In the genomic region with DNA sequence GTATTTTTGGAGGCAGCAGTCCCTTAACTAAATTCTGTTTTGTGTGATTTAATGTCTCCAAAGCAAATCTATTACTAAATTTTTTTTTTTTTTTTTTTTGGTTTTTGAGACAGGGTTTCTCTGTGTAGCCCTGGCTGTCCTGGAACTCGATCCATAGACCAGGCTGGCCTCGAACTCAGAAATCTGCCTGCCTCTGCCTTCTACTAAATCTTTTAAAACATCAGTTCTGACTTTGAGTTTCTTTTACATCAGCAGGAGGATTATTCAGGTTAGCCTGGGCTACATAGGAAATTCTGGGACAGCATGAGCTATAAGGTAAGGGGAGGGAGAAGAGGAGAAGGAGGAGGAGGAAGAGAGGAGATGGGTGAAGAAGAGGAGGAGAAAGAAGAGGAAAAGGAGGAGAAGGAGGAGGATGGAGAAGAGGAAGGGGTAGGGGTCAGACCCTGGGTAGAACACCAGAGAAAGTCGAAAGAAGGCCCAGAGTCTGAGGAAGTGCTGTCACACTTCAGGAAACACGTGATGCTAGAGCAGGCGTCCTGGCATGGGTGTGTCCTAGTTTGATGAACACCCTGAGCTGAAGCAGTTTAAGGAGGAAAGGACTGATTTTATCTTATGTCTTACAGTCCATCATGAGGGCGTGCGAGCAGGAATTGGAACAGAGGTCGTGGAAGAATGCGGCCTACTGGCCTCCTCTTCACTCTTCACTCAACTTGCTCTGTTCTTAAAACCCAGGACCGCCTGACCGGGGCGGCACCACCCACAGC, we compare ENCODE assay signal across 9 mouse cellular contexts. TPM values are rescaled to one million over a fixed set of nuclear protein-coding genes. Genes with fewer than 3 reads are reported as not detected.
DNase-seq lines count a peak whose midpoint lies in the region; ATAC-seq and TF ChIP-seq lines count a peak whose summit lies in the region.
"Had no signal": no experiment of that assay in that cellular context is flagged by ENCODE, and none has a peak within 500 bp of the region (broad histone marks: within the 10 kb centered on the region; RNA-seq: fewer than 3 reads in every experiment).

No protein-coding gene starts in this region.

- H3K4me2 ChIP-seq in kidney, postnatal 0 days (ENCODE audit: low read length), result no peak overlapping the region
- H3K4me2 ChIP-seq in liver, embryonic 15.5 days, result peak overlapping the region; percentile 49

- DNase-seq in kidney, postnatal 0 days (ENCODE audit: low spot score), result peak; percentile 10
- DNase-seq in kidney, adult 2 months, result no peak
- DNase-seq in ZHBTc4 (ENCODE audit: low read depth, low spot score), result peak; percentile 55
- peak; percentile 43 for DNase-seq in thymus, adult 2 months
- no peak for DNase-seq in adrenal gland, postnatal 25 days
- no peak for DNase-seq in left cerebral cortex, postnatal 36 days (ENCODE audit: low spot score in 2 of 2)
- no peak for DNase-seq in frontal cortex, postnatal 14 days (ENCODE audit: low spot score in 2 of 2)
- DNase-seq: gastrocnemius, postnatal 36 days had no signal

- H3K9me3 ChIP-seq in kidney, postnatal 0 days (replicated peaks; ENCODE audit: low read length), result no peaks in the 10 kb centered on the region
- H3K9me3 ChIP-seq in liver, embryonic 15.5 days (replicated peaks), result no peaks in the 10 kb centered on the region

- intact Hi-C loops in left cerebral cortex, postnatal 36 days (cut with DNase I), result no loop called here

- no peak overlapping the region for H3K27ac ChIP-seq in kidney, postnatal 0 days
- no peak overlapping the region for H3K27ac ChIP-seq in kidney, adult 2 months (ENCODE audit: insufficient read depth, low read depth, low read length)
- peak overlapping the region; percentile 74 for H3K27ac ChIP-seq in liver, embryonic 15.5 days (replicated peaks)
- peak overlapping the region; percentile 58 for H3K27ac ChIP-seq in thymus, adult 2 months (ENCODE audit: control insufficient read depth, insufficient read depth, low read length)

- H3K4me3 ChIP-seq in kidney, postnatal 0 days (replicated peaks; ENCODE audit: low read depth, low read length), result no peak overlapping the region
- no peak overlapping the region for H3K4me3 ChIP-seq in kidney, adult 2 months (ENCODE audit: insufficient read depth, low read depth, low read length)
- H3K4me3 ChIP-seq in liver, embryonic 15.5 days (replicated peaks), result no peak overlapping the region
- H3K4me3 ChIP-seq in thymus, adult 2 months (ENCODE audit: control insufficient read depth, insufficient read depth, low read length), result no peak overlapping the region

- H3K36me3 ChIP-seq in kidney, postnatal 0 days (ENCODE audit: insufficient read depth, low read length), result no peaks in the 10 kb centered on the region
- no peaks in the 10 kb centered on the region for H3K36me3 ChIP-seq in kidney, adult 2 months (ENCODE audit: control insufficient read depth, insufficient read depth, low read length)
- no peaks in the 10 kb centered on the region for H3K36me3 ChIP-seq in liver, embryonic 15.5 days (replicated peaks)
- H3K36me3 ChIP-seq in thymus, adult 2 months (ENCODE audit: control insufficient read depth, insufficient read depth, low read length), result no peaks in the 10 kb centered on the region

- no peak overlapping the region for H3K9ac ChIP-seq in kidney, postnatal 0 days (ENCODE audit: low read depth, low read length)
- no peak overlapping the region for H3K9ac ChIP-seq in liver, embryonic 15.5 days

- H3K4me1 ChIP-seq in kidney, postnatal 0 days (replicated peaks; ENCODE audit: insufficient read depth, low read length), result no peaks in the 10 kb centered on the region
- H3K4me1 ChIP-seq in kidney, adult 2 months (ENCODE audit: control insufficient read depth, insufficient read depth, low read length), result no peaks in the 10 kb centered on the region
- H3K4me1 ChIP-seq in liver, embryonic 15.5 days (replicated peaks), result peaks cover 59% of the 10 kb centered on the region
- peaks cover 14% of the 10 kb centered on the region for H3K4me1 ChIP-seq in thymus, adult 2 months (replicated peaks; ENCODE audit: control insufficient read depth, insufficient read depth, low read length)

- no peak for TF ChIP-seq POLR2A in kidney, adult 2 months (IDR thresholded peaks at IDR 0.05; ENCODE audit: low read depth, low read length)
- TF ChIP-seq POLR2A in thymus, adult 2 months (IDR thresholded peaks at IDR 0.05; ENCODE audit: control insufficient read depth, extremely low read depth, insufficient read depth, low read length, poor library complexity), result no peak

- no peak; the same call in 1 of the 2 replicates for ATAC-seq in kidney, postnatal 0 days (replicated peaks; ENCODE audit: low FRiP score, low read depth)
- ATAC-seq in liver, embryonic 15.5 days (ENCODE audit: insufficient read depth), result peak; percentile 81

- WGBS in kidney, postnatal 0 days, result 69% methylated on average over 12 of the region's 12 CpGs
- 76% methylated on average over 12 of the region's 12 CpGs for WGBS in kidney, adult 2 months
- WGBS in liver, embryonic 15.5 days (ENCODE audit: insufficient replicate concordance), result 42% methylated on average over 12 of the region's 12 CpGs
- 54% methylated on average over 12 of the region's 12 CpGs for WGBS in thymus, adult 2 months

- H3K27me3 ChIP-seq in kidney, postnatal 0 days (ENCODE audit: insufficient read depth, low read length), result no peaks in the 10 kb centered on the region
- no peaks in the 10 kb centered on the region for H3K27me3 ChIP-seq in kidney, adult 2 months (replicated peaks; ENCODE audit: control insufficient read depth, insufficient read depth, low read length)
- H3K27me3 ChIP-seq in liver, embryonic 15.5 days, result no peaks in the 10 kb centered on the region
- no peaks in the 10 kb centered on the region for H3K27me3 ChIP-seq in thymus, adult 2 months (ENCODE audit: control insufficient read depth, insufficient read depth, low read length)

- no peak for TF ChIP-seq CTCF in kidney, postnatal 0 days (IDR thresholded peaks at IDR 0.05; ENCODE audit: low read depth)
- no peak for TF ChIP-seq CTCF in kidney, adult 2 months (conservative IDR thresholded peaks at IDR 0.05; ENCODE audit: insufficient read depth, insufficient read length, low read depth, low read length)
- no peak for TF ChIP-seq CTCF in thymus, adult 2 months (IDR thresholded peaks at IDR 0.05; ENCODE audit: borderline replicate concordance, control insufficient read depth, extremely low read depth, insufficient read depth, low read length, poor library complexity)

RNA-seq across cellular contexts. Expression of a gene that starts 5.5 kb away (rescaled TPM):
- polyA plus RNA-seq in kidney, postnatal 0 days (2015; fragmentation: Nextera tagmentation; extraction: Ambion mirVana), result 5.4 and 5.6 TPM in 2 replicates
- polyA plus RNA-seq in kidney, adult 2 months (2012; rRNA removed), result 9.7 and 12.2 TPM in 2 replicates
- 23.4 and 23.6 TPM in 2 replicates for polyA plus RNA-seq in liver, embryonic 15.5 days (2015; fragmentation: Nextera tagmentation; extraction: Ambion mirVana)
- 79.0 and 86.4 TPM in 2 replicates for polyA plus RNA-seq in thymus, adult 2 months (2012; rRNA removed)
- 64.6 and 70.3 TPM in 2 replicates for total RNA-seq in adrenal gland, postnatal 25 days (2021)
- 1 to 10 TPM; 2.1 to 3.3 TPM for total RNA-seq in left cerebral cortex, postnatal 36 days (2021)

RNA-seq across cellular contexts. Expression of a gene that starts 21.4 kb away (rescaled TPM):
- 4.3 and 5.1 TPM in 2 replicates for polyA plus RNA-seq in kidney, postnatal 0 days (2015; fragmentation: Nextera tagmentation; extraction: Ambion mirVana)
- 2.1 and 2.4 TPM in 2 replicates for polyA plus RNA-seq in kidney, adult 2 months (2012; rRNA removed)
- 0.23 and 0.30 TPM in 2 replicates for polyA plus RNA-seq in liver, embryonic 15.5 days (2015; fragmentation: Nextera tagmentation; extraction: Ambion mirVana)
- 0.44 and 0.62 TPM in 2 replicates for polyA plus RNA-seq in thymus, adult 2 months (2012; rRNA removed)
- total RNA-seq in adrenal gland, postnatal 25 days (2021), result 2.5 and 2.7 TPM in 2 replicates
- total RNA-seq in left cerebral cortex, postnatal 36 days (2021), result 10 to 100 TPM in 1 of 2 experiments, 1 to 10 TPM in 1; 6.8 to 12.1 TPM

Comparison
In these comparisons a context has a peak if more than half of its experiments do, and no peak if none do; other contexts are left out.
1. DNase-seq: peak in kidney, postnatal 0 days (single experiment), ZHBTc4 (single experiment) and thymus, adult 2 months (single experiment); none in kidney, adult 2 months (single experiment), adrenal gland, postnatal 25 days (single experiment), left cerebral cortex, postnatal 36 days (0 of 2) and frontal cortex, postnatal 14 days (0 of 2).
2. H3K27ac ChIP-seq: peak in liver, embryonic 15.5 days (single experiment) and thymus, adult 2 months (single experiment); none in kidney, postnatal 0 days (single experiment) and kidney, adult 2 months (single experiment).